Comparison of ENCODE assay signal across 13 mouse cellular contexts in the genomic region with DNA sequence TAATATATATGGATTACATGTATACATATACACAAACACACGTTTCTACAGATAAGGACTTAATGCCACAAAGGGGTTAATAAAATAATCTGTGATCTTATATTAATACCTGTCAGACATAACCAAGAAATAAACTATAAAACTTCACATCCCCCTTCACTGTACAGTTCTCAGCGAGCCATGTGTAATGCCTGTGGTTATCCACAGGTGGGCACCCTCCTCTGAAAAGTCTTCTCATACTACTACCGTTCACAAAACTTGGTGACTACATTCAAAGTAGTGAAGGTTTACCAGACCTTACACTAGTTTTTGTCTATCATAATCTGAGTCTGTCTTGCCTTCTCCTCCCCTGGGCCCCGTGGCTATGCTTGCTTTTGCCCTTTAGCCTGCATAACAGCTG.
DNase-seq lines count a peak whose midpoint lies in the region; ATAC-seq and TF ChIP-seq lines count a peak whose summit lies in the region.
"Had no signal": no experiment of that assay in that cellular context is flagged by ENCODE, and none has a peak within 500 bp of the region (broad histone marks: within the 10 kb centered on the region; RNA-seq: fewer than 3 reads in every experiment).

No protein-coding gene starts in this region.

- H3K27me3 ChIP-seq in MEL (ENCODE audit: control insufficient read depth in 1 of 2, insufficient read depth in 2 of 2, low read length in 2 of 2), result no peaks in the 10 kb centered on the region; a peak in 1 of 4 replicates
- H3K27me3 ChIP-seq in thymus, adult 2 months (ENCODE audit: control insufficient read depth, insufficient read depth, low read length), result no peaks in the 10 kb centered on the region

- 41% methylated on average over 4 of the region's 4 CpGs for WGBS in thymus, adult 2 months

- no peak overlapping the region for H3K4me3 ChIP-seq in layer of hippocampus, adult 2 months
- H3K4me3 ChIP-seq in MEL (ENCODE audit: control insufficient read depth in 1 of 2, insufficient read depth in 1 of 2, low read depth in 2 of 2, low read length in 2 of 2), result no peak overlapping the region
- no peak overlapping the region for H3K4me3 ChIP-seq in thymus, adult 2 months (ENCODE audit: control insufficient read depth, insufficient read depth, low read length)

- TF ChIP-seq CTCF in layer of hippocampus, adult 2 months (conservative IDR thresholded peaks at IDR 0.05), result peak; percentile 68
- TF ChIP-seq CTCF in MEL (IDR thresholded peaks at IDR 0.05 in 2 of 3, conservative IDR thresholded peaks at IDR 0.05 in 1 of 3; ENCODE audit: control insufficient read depth in 1 of 3, insufficient read depth in 1 of 3, low read depth in 2 of 3, low read length in 3 of 3, poor library complexity in 1 of 3, severe bottlenecking in 1 of 3), result peak; percentile 51 to 71 (median 60)
- no peak for TF ChIP-seq CTCF in thymus, adult 2 months (IDR thresholded peaks at IDR 0.05; ENCODE audit: borderline replicate concordance, control insufficient read depth, extremely low read depth, insufficient read depth, low read length, poor library complexity)

- peak; percentile 87; the same call in 1 of the 2 replicates for ATAC-seq in common myeloid progenitor, adult 5-6 weeks (replicated peaks; ENCODE audit: low read depth, poor library complexity, severe bottlenecking)
- peak; percentile 76 for ATAC-seq in megakaryocyte progenitor cell, adult 5-6 weeks (replicated peaks; ENCODE audit: poor library complexity)
- ATAC-seq: activated CD4-positive, CD25-positive, alpha-beta regulatory T cell, adult 4 months had no signal

- H3K36me3 ChIP-seq in MEL (ENCODE audit: control insufficient read depth in 1 of 2, insufficient read depth in 2 of 2, low read length in 2 of 2), result 0 out of 4 replicates have a peak, but pooled peaks cover 0 to 4% of the 10 kb centered on the region in 2 experiments
- no peaks in the 10 kb centered on the region for H3K36me3 ChIP-seq in thymus, adult 2 months (ENCODE audit: control insufficient read depth, insufficient read depth, low read length)

- H3K4me1 ChIP-seq in MEL (ENCODE audit: control insufficient read depth in 1 of 2, insufficient read depth in 2 of 2, low read length in 2 of 2), result peaks cover 3 to 9% of the 10 kb centered on the region in 2 experiments; a peak in 3 of 4 replicates
- no peaks in the 10 kb centered on the region for H3K4me1 ChIP-seq in thymus, adult 2 months (replicated peaks; ENCODE audit: control insufficient read depth, insufficient read depth, low read length)

- TF ChIP-seq EP300 in MEL (IDR thresholded peaks at IDR 0.05; ENCODE audit: low read depth in 1 of 2, low read length in 2 of 2), result no peak

- H3K27ac ChIP-seq in layer of hippocampus, adult 2 months, result no peak overlapping the region
- H3K27ac ChIP-seq in MEL (ENCODE audit: control insufficient read depth, low read depth, low read length), result no peak overlapping the region
- H3K27ac ChIP-seq in thymus, adult 2 months (ENCODE audit: control insufficient read depth, insufficient read depth, low read length), result no peak overlapping the region
- H3K27ac ChIP-seq: liver, embryonic 14.5 days had no signal

- H3K9me3 ChIP-seq in MEL (replicated peaks; ENCODE audit: insufficient read depth, low read length), result no peaks in the 10 kb centered on the region

- H3K9ac ChIP-seq in MEL (ENCODE audit: control insufficient read depth, low read depth, low read length, poor library complexity, severe bottlenecking), result no peak overlapping the region
- H3K9ac ChIP-seq: liver, embryonic 14.5 days had no signal

- no peak for TF ChIP-seq POLR2A in MEL (IDR thresholded peaks at IDR 0.05; ENCODE audit: control insufficient read depth in 1 of 2, insufficient read depth in 1 of 2, low read depth in 1 of 2, low read length in 2 of 2, poor library complexity in 1 of 2)
- TF ChIP-seq POLR2A in thymus, adult 2 months (IDR thresholded peaks at IDR 0.05; ENCODE audit: control insufficient read depth, extremely low read depth, insufficient read depth, low read length, poor library complexity), result no peak

- DNase-seq in layer of hippocampus, adult 2 months (ENCODE audit: low spot score in 2 of 2), result no peak
- no peak for DNase-seq in layer of hippocampus, adult 11-12 months (ENCODE audit: low spot score)
- peak; percentile 37 for DNase-seq in MEL (ENCODE audit: low read depth, low spot score)
- no peak for DNase-seq in thymus, adult 2 months
- no peak for DNase-seq in testis, postnatal 14 days (ENCODE audit: low spot score)
- DNase-seq in adrenal gland, adult 8-10 months, result no peak
- DNase-seq: cerebellum, postnatal 14 days; gastrocnemius, postnatal 36 days; kidney, adult 9 months had no signal

- TF ChIP-seq RAD21 in MEL (IDR thresholded peaks at IDR 0.05; ENCODE audit: low read depth, low read length), result peak; percentile 63

- no peaks in the 10 kb centered on the region for H3K79me2 ChIP-seq in MEL (ENCODE audit: control insufficient read depth, insufficient read depth, low read length, poor library complexity)

TF ChIP-seq in MEL, 35 proteins besides CTCF, POLR2A, EP300 and RAD21:
- TF ChIP-seq SIN3A (IDR thresholded peaks at IDR 0.05; ENCODE audit: low read length), result no peak
- no peak for TF ChIP-seq MYB (IDR thresholded peaks at IDR 0.05; ENCODE audit: low read depth, low read length)
- TF ChIP-seq SMC3 (IDR thresholded peaks at IDR 0.05; ENCODE audit: low read depth, low read length), result peak; percentile 83
- no peak for TF ChIP-seq BHLHE40 (IDR thresholded peaks at IDR 0.05; ENCODE audit: borderline replicate concordance, low read depth, low read length)
- no peak for TF ChIP-seq MAZ (IDR thresholded peaks at IDR 0.05; ENCODE audit: low read depth, low read length)
- TF ChIP-seq MAFK (IDR thresholded peaks at IDR 0.05; ENCODE audit: borderline replicate concordance, low read depth, low read length), result no peak
- TF ChIP-seq ZC3H11A (IDR thresholded peaks at IDR 0.05; ENCODE audit: low read depth, low read length), result peak; percentile 29; the same call in 1 of the 2 replicates
- TF ChIP-seq ELF1 (IDR thresholded peaks at IDR 0.05; ENCODE audit: low read depth, low read length), result no peak
- no peak for TF ChIP-seq MAX (IDR thresholded peaks at IDR 0.05; ENCODE audit: low read length)
- no peak for TF ChIP-seq TAL1 (IDR thresholded peaks at IDR 0.05; ENCODE audit: low read length)
